ENCODE assay signal across 8 mouse cellular contexts in genomic region chr2:116020451-116020951, GRCm38 (mm10). TPM values are rescaled to one million over a fixed set of nuclear protein-coding genes. Genes with fewer than 3 reads are reported as not detected.
DNase-seq lines count a peak whose midpoint lies in the region; ATAC-seq and TF ChIP-seq lines count a peak whose summit lies in the region.

No protein-coding gene starts in this region.

- no peak for TF ChIP-seq POLR2A in cerebellum, adult 2 months (IDR thresholded peaks at IDR 0.05; ENCODE audit: borderline replicate concordance, insufficient read depth, low read length)

- no peak overlapping the region for H3K4me3 ChIP-seq in kidney, embryonic 14.5 days (ENCODE audit: low read length)
- no peak overlapping the region for H3K4me3 ChIP-seq in forebrain, embryonic 16.5 days (replicated peaks; ENCODE audit: low read length)
- no peak overlapping the region for H3K4me3 ChIP-seq in liver, embryonic 13.5 days (replicated peaks)
- no peak overlapping the region for H3K4me3 ChIP-seq in cerebellum, adult 2 months (replicated peaks; ENCODE audit: insufficient read depth, low read depth, low read length)

- H3K36me3 ChIP-seq in kidney, embryonic 14.5 days (ENCODE audit: control insufficient read depth, insufficient read depth, low read length), result peaks cover 49% of the 10 kb centered on the region
- H3K36me3 ChIP-seq in forebrain, embryonic 16.5 days (ENCODE audit: control insufficient read depth, insufficient read depth), result peaks cover 3% of the 10 kb centered on the region; the same call in 1 of the 2 replicates
- no peaks in the 10 kb centered on the region for H3K36me3 ChIP-seq in liver, embryonic 13.5 days

- peak overlapping the region; percentile 77; the same call in 1 of the 2 replicates for H3K27ac ChIP-seq in kidney, embryonic 14.5 days (ENCODE audit: low read depth, low read length)
- H3K27ac ChIP-seq in forebrain, embryonic 16.5 days (ENCODE audit: low read length), result peak overlapping the region; percentile 72
- peak overlapping the region; percentile 34; the same call in 1 of the 2 replicates for H3K27ac ChIP-seq in liver, embryonic 13.5 days
- H3K27ac ChIP-seq in cerebellum, adult 2 months (ENCODE audit: insufficient read depth, low read length), result no peak overlapping the region

- H3K9ac ChIP-seq in kidney, embryonic 14.5 days (ENCODE audit: low read depth, low read length), result no peak overlapping the region
- peak overlapping the region; percentile 20 for H3K9ac ChIP-seq in forebrain, embryonic 16.5 days (replicated peaks; ENCODE audit: low read depth, low read length)
- H3K9ac ChIP-seq in liver, embryonic 13.5 days, result no peak overlapping the region

- DNase-seq in kidney, adult 8-10 months, result no peak
- no peak for DNase-seq in liver, embryonic 13.5 days
- peak; percentile 53 for DNase-seq in retina, postnatal 1 day
- no peak for DNase-seq in cerebellum, adult 2 months
- DNase-seq in frontal cortex, postnatal 14 days (ENCODE audit: low spot score in 2 of 2), result no peak
- no peak for DNase-seq in left cerebral cortex, postnatal 36 days (ENCODE audit: low spot score in 2 of 2)

- TF ChIP-seq CTCF in cerebellum, adult 2 months (IDR thresholded peaks at IDR 0.05; ENCODE audit: borderline replicate concordance, insufficient read depth, low read depth, low read length), result no peak

- 24% methylated on average over 5 of the region's 5 CpGs for WGBS in kidney, embryonic 14.5 days
- WGBS in forebrain, embryonic 16.5 days, result 5% methylated on average over 5 of the region's 5 CpGs
- 53% methylated on average over 5 of the region's 5 CpGs for WGBS in liver, embryonic 13.5 days (ENCODE audit: insufficient replicate concordance)
- 57% methylated on average over 5 of the region's 5 CpGs for WGBS in cerebellum, adult 2 months

- H3K27me3 ChIP-seq in kidney, embryonic 14.5 days (ENCODE audit: control insufficient read depth, insufficient read depth, low read length), result no peaks in the 10 kb centered on the region
- no peaks in the 10 kb centered on the region for H3K27me3 ChIP-seq in forebrain, embryonic 16.5 days (replicated peaks; ENCODE audit: control insufficient read depth, insufficient read depth, low read length)
- no peaks in the 10 kb centered on the region for H3K27me3 ChIP-seq in liver, embryonic 13.5 days
- H3K27me3 ChIP-seq in cerebellum, adult 2 months (ENCODE audit: control insufficient read depth, insufficient read depth, low read length), result peaks cover 1% of the 10 kb centered on the region; the same call in 1 of the 2 replicates

- no peaks in the 10 kb centered on the region for H3K9me3 ChIP-seq in kidney, embryonic 14.5 days (ENCODE audit: control insufficient read depth, low read length)
- H3K9me3 ChIP-seq in forebrain, embryonic 16.5 days (ENCODE audit: control insufficient read depth, low read length), result no peaks in the 10 kb centered on the region
- H3K9me3 ChIP-seq in liver, embryonic 13.5 days (replicated peaks), result no peaks in the 10 kb centered on the region

- peaks cover 43% of the 10 kb centered on the region for H3K4me1 ChIP-seq in kidney, embryonic 14.5 days (ENCODE audit: control insufficient read depth, insufficient read depth, low read length)
- peaks cover 53% of the 10 kb centered on the region for H3K4me1 ChIP-seq in forebrain, embryonic 16.5 days (replicated peaks; ENCODE audit: control insufficient read depth, insufficient read depth, low read length)
- H3K4me1 ChIP-seq in liver, embryonic 13.5 days (replicated peaks), result peaks cover 6% of the 10 kb centered on the region; the same call in 1 of the 2 replicates
- H3K4me1 ChIP-seq in cerebellum, adult 2 months (ENCODE audit: control insufficient read depth, insufficient read depth, low read length), result no peaks in the 10 kb centered on the region

- H3K4me2 ChIP-seq in kidney, embryonic 14.5 days (replicated peaks; ENCODE audit: low read depth, low read length), result peak overlapping the region; percentile 27; the same call in 1 of the 2 replicates
- H3K4me2 ChIP-seq in forebrain, embryonic 16.5 days (ENCODE audit: low read length), result peak overlapping the region; percentile 21
- H3K4me2 ChIP-seq in liver, embryonic 13.5 days, result peak overlapping the region; percentile 21

- intact Hi-C loops in left cerebral cortex, postnatal 36 days (cut with DNase I), result no loop called here

- peak; percentile 51 for ATAC-seq in kidney, embryonic 14.5 days (ENCODE audit: low FRiP score, low TSS enrichment)
- ATAC-seq in forebrain, embryonic 16.5 days, result no peak
- ATAC-seq in liver, embryonic 13.5 days (ENCODE audit: low read depth), result peak; percentile 51; the same call in 1 of the 2 replicates

RNA-seq across cellular contexts. Expression of gene Meis2, which starts 45.1 kb away (rescaled TPM):
- 111 and 112 TPM in 2 replicates for polyA plus RNA-seq in kidney, embryonic 14.5 days (2014; fragmentation: Nextera tagmentation; extraction: Ambion mirVana)
- polyA plus RNA-seq in forebrain, embryonic 16.5 days (2015; fragmentation: Nextera tagmentation; extraction: Ambion mirVana), result 143 and 154 TPM in 2 replicates
- 2.1 and 2.6 TPM in 2 replicates for polyA plus RNA-seq in liver, embryonic 13.5 days (2015; fragmentation: Nextera tagmentation; extraction: Ambion mirVana)
- polyA plus RNA-seq in cerebellum, adult 2 months (2012; rRNA removed), result 36.4 and 58.7 TPM in 2 replicates
- total RNA-seq in left cerebral cortex, postnatal 36 days (2021), result 100 to 1,000 TPM; 100 to 123 TPM

Comparison
In these comparisons a context has a peak if more than half of its experiments do, and no peak if none do; other contexts are left out.
1. RNA of gene Meis2, which starts 45.1 kb away (polyA plus RNA-seq): 143 to 154 TPM in forebrain, embryonic 16.5 days, 111 to 112 TPM in kidney, embryonic 14.5 days and 36.4 to 58.7 TPM in cerebellum, adult 2 months; 2.1 to 2.6 TPM in liver, embryonic 13.5 days; every median in the first group is over 10 times any median in the second.
2. Peak in every context shown above with its lines, with median percentiles within 50 percentile points of each other: H3K4me2 ChIP-seq.